Mouse (Mus musculus) erythroblast, embryonic 14.5 days (primary cell): ENCODE measurements around the gene Rec8. TPM values are rescaled to one million over a fixed set of nuclear protein-coding genes. Genes with fewer than 3 reads are reported as not detected.

ENCODE experiments used
- H3K27me3 ChIP-seq: 2 replicates; pipeline ENCODE4 v1.6.1; 2012; ENCODE audit warnings: inconsistent platforms; ENCODE audit not compliant: control insufficient read depth
- H3K36me3 ChIP-seq: 2 replicates; pipeline ENCODE4 v1.6.1; 2012; ENCODE audit warnings: mild to moderate bottlenecking, inconsistent platforms; ENCODE audit not compliant: control insufficient read depth
- H3K4me1 ChIP-seq: 2 replicates; pipeline ENCODE4 v1.6.1; 2012; ENCODE audit warnings: inconsistent platforms; ENCODE audit not compliant: control insufficient read depth
- H3K4me3 ChIP-seq: replicated peaks from 2 replicates; pipeline ENCODE3; 2012; ENCODE audit warnings: moderate library complexity, mild to moderate bottlenecking, inconsistent platforms
- H3K9me3 ChIP-seq: 2 replicates; pipeline ENCODE4 v1.6.1; 2012; ENCODE audit warnings: low read length, inconsistent platforms, mixed read lengths; ENCODE audit not compliant: control insufficient read depth
- GATA1 ChIP-seq: IDR thresholded peaks from 2 replicates; pipeline ENCODE4 v1.6.1; 2012; ENCODE audit warnings: low read length, inconsistent platforms, mixed read lengths
- TAL1 ChIP-seq: IDR thresholded peaks from 3 replicates; pipeline ENCODE4 v1.6.1; 2012; ENCODE audit warnings: low read length, inconsistent platforms, mixed read lengths
- polyA plus RNA-seq: library from polyadenylated mRNA; stranded (reverse); fragments of >175 nt; gene quantifications from 2 replicates; pipeline ENCODE4 v1.2.3, GENCODE M21; 2012

Rec8 gene
- polyA plus RNA-seq, 1 experiment: 0.15 TPM

DNA sequence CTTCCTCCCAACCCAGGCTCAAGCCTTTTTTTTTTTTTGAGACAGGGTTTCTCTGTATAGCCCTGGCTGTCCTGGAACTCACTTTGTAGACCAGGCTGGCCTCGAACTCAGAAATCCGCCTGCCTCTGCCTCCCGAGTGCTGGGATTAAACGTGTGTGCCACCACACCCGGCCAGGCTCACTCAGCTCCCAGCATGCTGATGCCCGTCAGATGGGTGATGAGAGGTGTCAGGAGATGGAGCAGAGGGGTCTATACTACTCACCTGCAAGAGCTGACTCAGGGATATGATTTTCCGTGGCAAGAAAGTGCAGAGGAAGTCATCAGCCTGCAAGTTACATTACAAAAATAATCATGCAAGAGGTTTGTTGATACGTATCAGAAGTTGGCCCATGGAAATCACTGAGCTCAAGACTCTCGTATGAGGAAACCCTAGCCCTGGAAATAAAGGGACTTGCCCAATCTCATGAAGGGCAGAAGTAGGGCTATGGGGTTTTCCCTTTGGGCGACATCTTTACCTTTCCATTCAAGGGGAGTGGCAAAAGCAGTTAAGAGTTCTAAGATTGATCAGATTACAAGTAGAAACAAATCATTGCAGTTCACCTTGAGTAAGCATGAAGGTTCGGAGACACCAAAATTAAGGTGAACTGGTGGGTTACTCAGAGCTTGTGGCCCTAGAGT, 27.9 kb upstream of the Rec8 start:
- TF ChIP-seq TAL1: no peak
- TF ChIP-seq GATA1: no peak
- no peaks in the 10 kb centered on the region for H3K9me3 ChIP-seq
- H3K4me3 ChIP-seq: peak overlapping the region; percentile 97
- H3K4me1 ChIP-seq: peaks cover 79% of the 10 kb centered on the region
- peaks cover 40% of the 10 kb centered on the region for H3K36me3 ChIP-seq
- H3K27me3 ChIP-seq: no peaks in the 10 kb centered on the region

DNA sequence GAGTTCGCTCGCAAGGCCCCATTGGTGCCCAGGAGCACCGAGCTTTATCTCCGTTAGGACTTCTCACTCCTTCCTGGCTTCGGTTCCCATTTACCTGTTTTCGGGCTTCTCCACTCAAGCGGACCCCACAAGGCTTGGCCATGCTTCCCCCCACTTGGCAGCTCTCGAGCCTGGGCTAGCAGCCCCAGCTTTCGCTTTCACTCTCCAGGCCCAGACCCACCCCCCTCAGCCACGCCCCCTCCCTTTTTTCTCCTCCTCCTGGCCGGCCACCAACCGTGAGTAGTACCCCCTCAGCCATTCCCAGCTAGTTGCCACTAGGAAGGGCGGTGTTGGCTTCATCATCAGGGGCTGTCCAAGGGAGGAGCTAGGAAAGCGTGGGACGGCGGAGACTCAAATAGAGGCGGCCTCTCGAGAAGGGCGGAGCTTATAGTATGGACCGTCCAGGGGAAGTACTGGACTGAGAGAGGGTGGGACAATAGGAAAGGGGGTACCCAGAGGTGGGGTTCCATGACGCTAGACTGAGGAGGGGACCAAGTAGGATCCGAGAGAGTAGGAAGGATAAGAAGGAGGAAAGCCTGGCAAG, 27.0 kb upstream of the Rec8 start, which contains the start of gene Psme2:
Gene Psme2 (minus strand): TSS at position 366 of the 583 bp plus-strand sequence.
- H3K27me3 ChIP-seq: no peaks in the 10 kb centered on the region
- no peak for TF ChIP-seq GATA1
- no peak for TF ChIP-seq TAL1
- H3K9me3 ChIP-seq: no peaks in the 10 kb centered on the region
- peaks cover 71% of the 10 kb centered on the region for H3K4me1 ChIP-seq
- H3K36me3 ChIP-seq: peaks cover 49% of the 10 kb centered on the region
- H3K4me3 ChIP-seq: peak within 1 kb of the TSS; percentile 97

- TF ChIP-seq TAL1 (no peak), GATA1 (no peak)
- Histone ChIP-seq H3K4me3 (peak within 1 kb of the TSS; percentile 97), H3K9me3 (no peaks in the 10 kb centered on the region), H3K4me1 (peaks cover 66% of the 10 kb centered on the region), H3K27me3 (no peaks in the 10 kb centered on the region), H3K36me3 (peaks cover 55% of the 10 kb centered on the region)
Observed at GRCm38 (mm10) chr14:55591331-55591891, 26.4 kb upstream of the Rec8 start, which contains the start of gene Rnf31. Rnf31 (plus strand) TSS chr14:55591708.

GRCm38 (mm10) chr14:55592226-55592625, 25.6 kb upstream of the Rec8 start:
- H3K9me3 ChIP-seq: no peaks in the 10 kb centered on the region
- no peaks in the 10 kb centered on the region for H3K27me3 ChIP-seq
- H3K4me1 ChIP-seq: peaks cover 57% of the 10 kb centered on the region
- TF ChIP-seq TAL1 (no peak), GATA1 (no peak)
- H3K4me3 ChIP-seq: peak overlapping the region; percentile 97
- H3K36me3 ChIP-seq: peaks cover 60% of the 10 kb centered on the region

DNA sequence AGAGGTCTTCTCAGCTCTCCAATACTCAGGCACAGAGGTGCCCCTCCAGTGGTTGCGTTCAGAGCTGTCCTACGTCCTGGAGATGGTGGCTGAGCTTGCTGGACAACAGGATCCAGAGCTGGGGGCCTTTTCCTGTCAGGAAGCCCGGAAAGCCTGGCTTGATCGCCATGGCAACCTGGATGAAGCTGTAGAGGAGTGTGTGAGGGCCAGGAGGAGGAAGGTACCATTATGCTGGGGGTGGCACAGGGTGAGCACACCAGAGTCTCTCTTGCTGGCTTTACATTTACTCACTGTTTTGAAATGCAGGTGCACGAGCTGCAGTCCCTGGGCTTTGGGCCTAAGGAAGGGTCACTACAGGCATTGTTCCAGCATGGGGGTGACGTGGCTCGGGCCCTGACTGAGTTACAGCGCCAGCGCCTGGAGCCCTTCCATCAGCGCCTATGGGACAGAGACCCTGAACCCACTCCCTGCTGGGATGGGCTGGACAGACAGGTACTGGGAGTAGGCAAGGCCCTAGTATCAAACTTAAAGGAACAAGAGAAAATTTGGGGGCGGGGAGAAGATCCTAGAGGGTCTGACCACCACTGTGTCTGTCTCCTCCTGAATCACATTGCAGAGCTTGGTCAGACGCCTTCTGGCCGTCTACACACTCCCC, 21.7 kb upstream of the Rec8 start:
- Histone ChIP-seq H3K4me3 (no peak overlapping the region), H3K4me1 (peaks cover 32% of the 10 kb centered on the region), H3K9me3 (no peaks in the 10 kb centered on the region), H3K27me3 (no peaks in the 10 kb centered on the region), H3K36me3 (peaks cover 76% of the 10 kb centered on the region)
- TF ChIP-seq GATA1 (no peak), TAL1 (no peak)

- Histone ChIP-seq H3K9me3 (no peaks in the 10 kb centered on the region), H3K4me1 (peaks cover 26% of the 10 kb centered on the region), H3K36me3 (peaks cover 96% of the 10 kb centered on the region), H3K4me3 (no peak overlapping the region), H3K27me3 (no peaks in the 10 kb centered on the region)
- TF ChIP-seq TAL1 (no peak), GATA1 (no peak)
Observed at GRCm38 (mm10) chr14:55598521-55599390, 19.1 kb upstream of the Rec8 start.

DNA sequence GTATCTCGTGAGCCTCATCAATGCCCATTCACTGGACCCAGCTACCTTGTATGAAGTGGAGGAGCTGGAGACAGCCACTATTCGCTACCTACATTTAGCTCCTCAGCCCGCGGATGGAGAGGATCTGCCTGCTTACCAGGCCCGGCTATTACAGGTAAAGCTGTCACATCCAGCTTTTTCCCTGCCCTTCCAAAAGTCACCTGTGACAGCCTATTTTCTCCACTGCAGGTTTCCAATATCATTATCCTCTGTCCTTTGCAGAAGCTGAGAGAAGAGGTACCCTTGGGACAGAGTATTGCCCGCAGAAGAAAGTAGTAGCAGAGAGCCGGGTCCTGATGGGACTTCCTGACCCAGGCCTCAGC, 14.6 kb upstream of the Rec8 start, which contains the start of gene Irf9:
Gene Irf9 (plus strand): TSS at position 301 of the 362 bp plus-strand sequence.
- no peak for TF ChIP-seq GATA1
- TF ChIP-seq TAL1: no peak
- peaks cover 55% of the 10 kb centered on the region for H3K4me1 ChIP-seq

More for the DNA sequence above, 14.6 kb upstream of the Rec8 start, which contains the start of gene Irf9:
- peaks cover 92% of the 10 kb centered on the region for H3K36me3 ChIP-seq
- H3K4me3 ChIP-seq: peak within 1 kb of the TSS; percentile 73
- no peaks in the 10 kb centered on the region for H3K27me3 ChIP-seq
- no peaks in the 10 kb centered on the region for H3K9me3 ChIP-seq
